In genomic region chr1:37029154-37029907, GRCm38 (mm10) we compare ENCODE assay signal across 8 mouse cellular contexts. TPM values are rescaled to one million over a fixed set of nuclear protein-coding genes. Genes with fewer than 3 reads are reported as not detected.
A peak's percentile ranks its signal among the peaks of the same experiment; 100 is the strongest.
DNase-seq lines count a peak whose midpoint lies in the region; ATAC-seq and TF ChIP-seq lines count a peak whose summit lies in the region.

No protein-coding gene starts in this region.

- peak overlapping the region; percentile 48; the same call in 1 of the 2 replicates for H3K9ac ChIP-seq in ES-E14 (ENCODE audit: insufficient read depth, low read depth, low read length, poor library complexity, severe bottlenecking)
- H3K9ac ChIP-seq in hindbrain, embryonic 14.5 days: peak overlapping the region; percentile 51

- H3K9me3 ChIP-seq in ES-E14 (ENCODE audit: control insufficient read depth, insufficient read depth, low read depth, low read length): no peaks in the 10 kb centered on the region
- no peaks in the 10 kb centered on the region for H3K9me3 ChIP-seq in hindbrain, embryonic 14.5 days (ENCODE audit: control insufficient read depth, low read length)

- H3K4me3 ChIP-seq in ES-E14 (ENCODE audit: insufficient read depth in 1 of 2, low read depth in 1 of 2, low read length in 2 of 2, poor library complexity in 1 of 2, severe bottlenecking in 1 of 2): peak overlapping the region; percentile 25 to 60
- peak overlapping the region; percentile 46 for H3K4me3 ChIP-seq in hindbrain, embryonic 14.5 days (replicated peaks; ENCODE audit: low read length)
- H3K4me3 ChIP-seq in left cerebral cortex, adult 2 months: peak overlapping the region; percentile 63
- peak overlapping the region; percentile 32 for H3K4me3 ChIP-seq in macrophage (ENCODE audit: inconsistent target)

- no peaks in the 10 kb centered on the region for H3K79me2 ChIP-seq in macrophage (ENCODE audit: inconsistent target)

- H3K4me1 ChIP-seq in ES-E14 (ENCODE audit: control insufficient read depth in 2 of 2, insufficient read depth in 2 of 2, low read length in 2 of 2, poor library complexity in 1 of 2): peaks cover 3 to 7% of the 10 kb centered on the region in 2 experiments; a peak in 2 of 4 replicates
- H3K4me1 ChIP-seq in hindbrain, embryonic 14.5 days (replicated peaks; ENCODE audit: control insufficient read depth, insufficient read depth, low read length): peaks cover 7% of the 10 kb centered on the region; the same call in 1 of the 2 replicates

- H3K27ac ChIP-seq in ES-E14 (ENCODE audit: insufficient read depth, low read depth, low read length, poor library complexity, severe bottlenecking) (no peak overlapping the region), macrophage (no peak overlapping the region)
- H3K27ac ChIP-seq in hindbrain, embryonic 14.5 days: no peak overlapping the region
- H3K27ac ChIP-seq in left cerebral cortex, adult 2 months: no peak overlapping the region

- H3K4me2 ChIP-seq in hindbrain, embryonic 14.5 days (replicated peaks): peak overlapping the region; percentile 76

- intact Hi-C loops in left cerebral cortex, adult 2 months (cut with DNase I): no loop called here

- DNase-seq in ES-E14 (ENCODE audit: low read depth, low spot score): no peak
- DNase-seq in cerebellum, postnatal 10 days: peak; percentile 86 to 88
- peak; percentile 33 to 44 for DNase-seq in frontal cortex, postnatal 36 days (ENCODE audit: low spot score in 2 of 2)
- DNase-seq in hindbrain, embryonic 14.5 days (ENCODE audit: low spot score): peak; percentile 80
- DNase-seq in left cerebral cortex, adult 2 months (ENCODE audit: extremely low spot score in 1 of 2, low spot score in 2 of 2): peak; percentile 53 to 56
- peak; percentile 37 for DNase-seq in retina, postnatal 7 days (ENCODE audit: low read depth, low spot score)
- peak; percentile 43 to 54 for DNase-seq in urinary bladder, adult 18-20 months (ENCODE audit: low spot score in 2 of 2)

- H3K36me3 ChIP-seq in ES-E14 (ENCODE audit: control insufficient read depth, insufficient read depth, low read length, poor library complexity, severe bottlenecking) (no peaks in the 10 kb centered on the region), macrophage (ENCODE audit: inconsistent target) (no peaks in the 10 kb centered on the region)
- H3K36me3 ChIP-seq in hindbrain, embryonic 14.5 days (replicated peaks; ENCODE audit: control insufficient read depth, insufficient read depth): no peaks in the 10 kb centered on the region

- WGBS in hindbrain, embryonic 14.5 days: 3% methylated on average over 26 of the region's 26 CpGs
- WGBS in macrophage (ENCODE audit: missing documents): 4% methylated on average over 26 of the region's 26 CpGs

- ATAC-seq in hindbrain, embryonic 14.5 days (ENCODE audit: low FRiP score): peak; percentile 97

- no peaks in the 10 kb centered on the region for H3K27me3 ChIP-seq in hindbrain, embryonic 14.5 days (ENCODE audit: control insufficient read depth, insufficient read depth, low read length)

- in situ Hi-C loops in ES-E14 (cut with MboI; ENCODE audit: low sequenced_read_pairs in 2 of 2, unreplicated experiment in 2 of 2): no loop called here

- TF ChIP-seq CTCF in left cerebral cortex, adult 2 months (IDR thresholded peaks at IDR 0.05): no peak

TF ChIP-seq in ES-E14, 5 proteins besides CTCF, POLR2A, EP300 and RAD21:
- TF ChIP-seq MAFK (IDR thresholded peaks at IDR 0.05; ENCODE audit: insufficient read depth, low read depth, low read length) (no peak), HCFC1 (IDR thresholded peaks at IDR 0.05; ENCODE audit: borderline replicate concordance, insufficient read depth, low read length) (no peak), CHD2 (IDR thresholded peaks at IDR 0.05; ENCODE audit: low read depth, low read length) (no peak), ZC3H11A (IDR thresholded peaks at IDR 0.05; ENCODE audit: borderline replicate concordance, low read depth, low read length) (no peak), ZNF384 (IDR thresholded peaks at IDR 0.05; ENCODE audit: low read depth, low read length) (no peak)
TF ChIP-seq in ES-E14: peak in this region for 0.

RNA-seq across cellular contexts. Expression of gene Vwa3b, which starts 2.9 kb away (rescaled TPM):
- total RNA-seq in ES-E14 (2012; rRNA removed): 17.5 and 38.7 TPM in 2 replicates
- 1.0 and 2.2 TPM in 2 replicates for polyA plus RNA-seq in hindbrain, embryonic 14.5 days (2014; fragmentation: Nextera tagmentation; extraction: Ambion mirVana)
- total RNA-seq in left cerebral cortex, adult 2 months (2021): 1 to 10 TPM in 1 of 2 experiments, under 1 TPM in 1; 0.59 to 1.1 TPM
- total RNA-seq in macrophage (2018; cell fraction: chromatin; rRNA removed): under 1 TPM in 8 of 26 experiments, not detected in 18; 0.26 to 0.91 (median 0.66) TPM
- under 1 TPM in 12 of 26 experiments, not detected in 14; 0.07 to 0.59 (median 0.18) TPM for total RNA-seq in macrophage (2018; cell fraction: cytosol; rRNA removed)
- 1 to 10 TPM in 2 of 26 experiments, under 1 TPM in 7, not detected in 17; 0.22 to 1.7 (median 0.86) TPM for total RNA-seq in macrophage (2018; cell fraction: nucleus; rRNA removed)
- polyA plus RNA-seq in macrophage (2018): not detected in 3 replicates
